Mouse (Mus musculus) liver, embryonic 14.5 days (tissue): ENCODE measurements at regions not wholly inside any gene's neighbourhood (a gene's known extent, or its start where the extent isn't known, plus 50 kb on each side); places are given as distances from the start of the nearest gene placed in this dataset.

Source experiments
- ATAC-seq: fragments of 200-750 bp; cut with Nextera tagmentation; 2 replicates; pipeline ENCODE4 v1.8.0; 2017; ENCODE audit warnings: moderate number of reproducible peaks, mild to moderate bottlenecking, moderate library complexity; ENCODE audit not compliant: insufficient read depth
- DNase-seq, 3 experiments: peaks; one replicate each; pipeline ENCODE4 v3.0.0-alpha.2; 2012 to 2013; ENCODE audit warnings: low read depth in 3 of 3, low spot score in 3 of 3
- H3K27ac ChIP-seq: fragments of 300-500 bp; sonication (generic); 2 replicates; pipeline ENCODE4 v1.5.1; 2014; ENCODE audit warnings: moderate library complexity, mild to moderate bottlenecking, control low read depth, inconsistent platforms
- H3K27me3 ChIP-seq: fragments of 300-500 bp; sonication (generic); 2 replicates; pipeline ENCODE4 v1.6.1; 2014; ENCODE audit warnings: mild to moderate bottlenecking, low read length, moderate library complexity; ENCODE audit not compliant: control insufficient read depth, insufficient read depth
- H3K36me3 ChIP-seq: fragments of 300-500 bp; sonication (generic); replicated peaks from 2 replicates; pipeline ENCODE4 v1.6.1; 2014; ENCODE audit warnings: low read depth; ENCODE audit not compliant: control insufficient read depth, insufficient read depth
- H3K4me1 ChIP-seq, 2 experiments: fragments of 200-500 bp in 1 of 2; fragments of 300-500 bp in 1 of 2; sonication (generic) in 1 of 2; replicated peaks; 2 replicates each; pipeline ENCODE4 v1.6.1; 2012 to 2014; ENCODE audit warnings: antibody characterized with exemption in 1 of 2, inconsistent platforms in 1 of 2, low read length in 1 of 2; ENCODE audit not compliant: control insufficient read depth in 2 of 2, insufficient read depth in 2 of 2
- H3K4me2 ChIP-seq: fragments of 300-500 bp; sonication (generic); 2 replicates; pipeline ENCODE4 v1.6.1; 2014; ENCODE audit warnings: low read depth, mild to moderate bottlenecking, control low read depth, moderate library complexity
- H3K4me3 ChIP-seq, 2 experiments: fragments of 200-500 bp in 1 of 2; fragments of 300-500 bp in 1 of 2; sonication (generic) in 1 of 2; 2 replicates each; pipeline ENCODE4 v1.5.1; 2012 to 2014; ENCODE audit warnings: low read depth in 2 of 2, low read length in 2 of 2, mild to moderate bottlenecking in 2 of 2, control low read depth in 1 of 2, inconsistent platforms in 1 of 2, moderate library complexity in 1 of 2; ENCODE audit not compliant: insufficient read depth in 1 of 2
- H3K9ac ChIP-seq: fragments of 300-500 bp; sonication (generic); replicated peaks from 2 replicates; pipeline ENCODE4 v1.6.1; 2014; ENCODE audit warnings: mild to moderate bottlenecking, control low read depth, moderate library complexity
- H3K9me3 ChIP-seq: fragments of 300-500 bp; sonication (generic); 2 replicates; pipeline ENCODE4 v1.6.1; 2016; ENCODE audit warnings: low read length, mixed read lengths; ENCODE audit not compliant: control insufficient read depth
- CTCF ChIP-seq: IDR thresholded peaks from 2 replicates; pipeline ENCODE4 v1.5.1; 2016; ENCODE audit warnings: antibody characterized with exemption, low read depth, control low read depth
- EP300 ChIP-seq: IDR thresholded peaks from 2 replicates; pipeline ENCODE4 v1.6.1; 2016; ENCODE audit warnings: antibody characterized with exemption, low read depth
- WGBS: fragments of 180-500 bp; shearing (Covaris S2); extraction: QIAGEN DNeasy Blood & Tissue Kit; methylation state at CpG from one replicate; pipeline ENCODE4 v1.1.7; 2014; ENCODE audit not compliant: insufficient replicate concordance; 5-methylcytosine and 5-hydroxymethylcytosine counted together

DNA sequence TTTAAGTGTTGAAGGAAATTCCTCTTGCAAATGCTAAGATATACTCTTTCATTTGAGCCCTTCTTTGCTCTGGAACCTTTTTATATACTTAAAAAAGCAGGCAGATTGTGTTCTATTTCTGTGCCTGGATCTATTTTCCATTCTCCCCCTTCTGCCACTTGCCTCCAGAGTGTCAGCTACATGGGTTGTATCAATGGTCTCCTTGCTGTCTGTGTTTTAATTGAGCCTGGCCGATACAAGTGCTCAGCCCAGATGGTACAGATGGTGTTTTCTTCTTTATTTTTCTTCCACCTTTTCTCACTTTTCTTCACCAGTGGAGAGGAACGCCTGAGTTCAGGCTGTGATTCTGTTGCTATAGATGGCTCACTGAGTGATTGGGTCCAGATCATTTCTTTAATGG is 131.5 kb upstream of the Pdcd1 start:
- no peak for TF ChIP-seq CTCF
- TF ChIP-seq EP300 = no peak
- Histone ChIP-seq H3K36me3 (no peaks in the 10 kb centered on the region), H3K4me3 (no peak overlapping the region), H3K4me1 (no peaks in the 10 kb centered on the region), H3K27me3 (no peaks in the 10 kb centered on the region), H3K4me2 (no peak overlapping the region), H3K9ac (no peak overlapping the region), H3K9me3 (no peaks in the 10 kb centered on the region), H3K27ac (no peak overlapping the region)
- no peak for DNase-seq
- 48% methylated on average over 2 of the region's 2 CpGs for WGBS
- ATAC-seq = no peak

- H3K27me3 ChIP-seq = no peaks in the 10 kb centered on the region
- TF ChIP-seq EP300 = no peak
- no peak for TF ChIP-seq CTCF
- H3K4me2 ChIP-seq = no peak overlapping the region
- DNase-seq (no peak), ATAC-seq (no peak)
- H3K4me1 ChIP-seq = no peaks in the 10 kb centered on the region
- no peaks in the 10 kb centered on the region for H3K36me3 ChIP-seq
- H3K4me3 ChIP-seq = no peak overlapping the region
- no peak overlapping the region for H3K27ac ChIP-seq
- no peaks in the 10 kb centered on the region for H3K9me3 ChIP-seq
- WGBS = 64% methylated on average over 4 of the region's 4 CpGs
- H3K9ac ChIP-seq = no peak overlapping the region
These were observed 97.6 kb upstream of the Pdcd1 start for GRCm38 (mm10) chr1:94149958-94150357.

- no peak for DNase-seq
- no peak overlapping the region for H3K9ac ChIP-seq
- H3K4me2 ChIP-seq = no peak overlapping the region
These were observed 94.7 kb upstream of the Pdcd1 start for GRCm38 (mm10) chr1:94147015-94147414.

DNA sequence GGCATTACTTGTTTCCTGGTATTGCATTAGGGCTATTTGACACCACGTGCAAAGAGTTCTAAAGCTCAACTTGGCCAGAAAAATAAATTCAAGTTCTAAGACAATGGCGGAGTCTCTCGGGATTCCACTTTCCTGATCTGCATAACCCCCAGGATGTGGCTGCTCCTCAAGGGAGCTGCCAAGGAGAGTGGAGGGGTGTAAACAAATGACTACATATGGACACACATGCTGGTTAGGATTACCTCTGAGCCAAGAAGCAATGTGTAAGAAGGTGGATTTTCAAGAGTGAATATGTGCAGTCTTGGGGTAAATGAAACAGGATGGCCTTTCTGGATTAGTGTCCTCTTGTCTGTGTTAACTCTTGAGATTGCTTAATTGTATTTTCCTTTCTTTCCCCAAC is 88.2 kb upstream of the Pdcd1 start:
- no peak overlapping the region for H3K4me2 ChIP-seq
- ATAC-seq (no peak), DNase-seq (no peak)
- H3K4me1 ChIP-seq = no peaks in the 10 kb centered on the region
- H3K27ac ChIP-seq = no peak overlapping the region
- no peak overlapping the region for H3K9ac ChIP-seq
- H3K27me3 ChIP-seq = no peaks in the 10 kb centered on the region
- TF ChIP-seq CTCF (no peak), EP300 (no peak)
- no peak overlapping the region for H3K4me3 ChIP-seq
- no peaks in the 10 kb centered on the region for H3K36me3 ChIP-seq
- 54% methylated on average over 3 of the region's 3 CpGs for WGBS
- no peaks in the 10 kb centered on the region for H3K9me3 ChIP-seq

More at GRCm38 (mm10) chr1:94147015-94147414, 94.7 kb upstream of the Pdcd1 start:
- no peaks in the 10 kb centered on the region for H3K27me3 ChIP-seq
- H3K4me3 ChIP-seq = no peak overlapping the region
- TF ChIP-seq EP300 = no peak
- no peak for TF ChIP-seq CTCF
- no peaks in the 10 kb centered on the region for H3K36me3 ChIP-seq
- no peaks in the 10 kb centered on the region for H3K9me3 ChIP-seq
- H3K27ac ChIP-seq = no peak overlapping the region
- 23% methylated on average over 4 of the region's 4 CpGs for WGBS
- no peaks in the 10 kb centered on the region for H3K4me1 ChIP-seq
- no peak for ATAC-seq

- Histone ChIP-seq H3K4me2 (no peak overlapping the region), H3K9ac (no peak overlapping the region), H3K27ac (no peak overlapping the region), H3K4me1 (no peaks in the 10 kb centered on the region), H3K27me3 (no peaks in the 10 kb centered on the region), H3K9me3 (no peaks in the 10 kb centered on the region), H3K36me3 (no peaks in the 10 kb centered on the region), H3K4me3 (no peak overlapping the region)
- 55% methylated on average over 5 of the region's 5 CpGs for WGBS
- DNase-seq (no peak), ATAC-seq (no peak)
- TF ChIP-seq CTCF = no peak; the same call in 1 of the 2 replicates
- TF ChIP-seq EP300 = no peak
These were observed 87.2 kb upstream of the Pdcd1 start for GRCm38 (mm10) chr1:94139445-94140062.
